Mouse (Mus musculus): Measurements from ENCODE around the gene Spon1.

GRCm38 (mm10) chr7:113809781-113810180, 44.0 kb downstream of the Spon1 start:
- no peak for TF ChIP-seq CTCF (IDR thresholded peaks at IDR 0.05; ENCODE audit: control insufficient read depth, insufficient read depth, low read length)
- TF ChIP-seq POLR2A (IDR thresholded peaks at IDR 0.05; ENCODE audit: borderline replicate concordance, control insufficient read depth, low read depth, low read length) = no peak
